Mouse (Mus musculus) NIH3T3 (cell line): ENCODE results near the gene Thpo.

ENCODE experiments used
- DNase-seq: peaks from one replicate; pipeline ENCODE4 v3.0.0-alpha.2; 2012; ENCODE audit warnings: low read depth

The Thpo gene

GRCm38 (mm10) chr16:20703699-20704400 lies 30.5 kb downstream of the Thpo start:
- DNase-seq, result no peak

DNA sequence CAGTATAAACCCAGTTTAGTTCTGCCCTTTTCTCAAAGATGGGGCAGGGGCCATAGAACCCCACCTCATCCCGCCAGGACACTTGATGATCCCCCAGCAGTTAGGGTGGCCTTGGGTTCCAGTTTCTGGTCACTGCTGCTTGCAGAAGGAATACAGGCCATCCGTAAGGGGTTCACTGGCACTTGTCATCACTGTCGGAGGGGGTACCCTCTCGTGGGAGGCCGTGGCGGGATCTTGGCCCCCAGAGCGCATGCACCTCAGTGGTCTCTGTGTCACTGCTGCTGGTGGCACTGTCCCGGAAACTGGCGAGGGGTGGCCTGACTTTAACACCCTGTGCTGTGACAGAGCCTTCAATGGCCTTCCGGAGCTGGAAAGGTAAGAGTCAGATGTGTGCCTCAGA lies 31.2 kb downstream of the Thpo start:
- DNase-seq, result no peak

DNA sequence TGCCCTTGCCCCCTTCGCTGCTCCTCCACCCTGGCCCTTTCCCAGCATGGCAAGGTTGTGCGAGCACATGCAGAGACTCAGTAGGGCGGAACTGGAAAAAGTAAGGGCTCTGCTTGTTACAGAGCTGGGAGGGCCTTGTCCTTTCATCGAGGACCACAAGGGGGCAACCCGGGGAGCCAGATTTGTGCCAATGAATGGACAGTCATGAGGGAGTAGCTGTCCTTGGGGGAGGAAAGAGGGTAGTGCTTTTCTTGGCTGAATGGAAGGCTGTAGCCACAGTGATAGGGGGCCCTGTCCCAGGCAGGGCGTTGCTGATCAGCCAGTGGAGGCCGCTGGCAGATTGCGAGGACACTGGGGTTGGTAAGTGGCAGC lies 31.8 kb downstream of the Thpo start:
- DNase-seq, result peak; percentile 85

- DNase-seq, result no peak
Observed at GRCm38 (mm10) chr16:20701729-20702521, 32.4 kb downstream of the Thpo start.

DNA sequence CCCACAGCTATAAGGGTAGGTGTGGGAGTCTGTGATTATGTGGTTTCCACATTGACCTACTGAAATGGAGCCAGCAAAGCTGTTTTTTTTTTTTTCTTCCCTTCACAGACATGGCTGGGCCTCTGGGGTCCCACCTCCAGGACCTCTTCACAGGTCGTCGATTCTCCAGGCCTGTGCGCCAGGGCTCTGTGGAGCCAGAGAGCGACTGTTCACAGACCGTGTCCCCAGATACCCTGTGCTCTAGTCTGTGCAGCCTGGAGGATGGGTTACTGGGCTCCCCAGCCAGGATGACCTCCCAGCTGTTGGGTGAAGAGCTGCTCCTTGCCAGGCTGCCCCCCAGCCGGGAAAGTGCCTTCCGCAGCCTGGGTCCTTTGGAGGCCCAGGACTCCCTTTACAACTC lies 33.0 kb downstream of the Thpo start:
- DNase-seq, result no peak

DNA sequence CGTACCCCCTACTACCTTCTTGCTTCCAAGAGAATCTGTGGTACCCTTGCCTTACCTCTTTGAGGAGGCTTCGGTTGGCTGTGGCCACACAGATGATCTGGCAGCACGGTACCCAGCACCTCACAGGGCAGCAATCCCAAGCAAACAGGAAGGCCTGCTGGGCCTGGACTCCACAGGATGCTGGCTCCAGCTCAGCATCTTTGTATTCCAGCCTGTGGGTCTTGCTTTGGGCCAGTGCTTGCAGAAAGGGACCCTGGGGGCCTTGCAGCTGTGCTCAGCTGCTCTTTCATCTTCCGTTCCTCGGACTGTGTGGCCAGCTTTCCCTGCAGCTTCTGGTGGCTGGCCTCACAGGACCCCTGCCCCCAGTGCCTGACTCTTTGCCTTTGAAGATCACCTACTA lies 34.3 kb downstream of the Thpo start:
- DNase-seq, result no peak

GRCm38 (mm10) chr16:20699266-20699665 lies 35.0 kb downstream of the Thpo start:
- no peak for DNase-seq

GRCm38 (mm10) chr16:20695622-20696323 lies 38.5 kb downstream of the Thpo start:
- DNase-seq, result peak; percentile 80

DNA sequence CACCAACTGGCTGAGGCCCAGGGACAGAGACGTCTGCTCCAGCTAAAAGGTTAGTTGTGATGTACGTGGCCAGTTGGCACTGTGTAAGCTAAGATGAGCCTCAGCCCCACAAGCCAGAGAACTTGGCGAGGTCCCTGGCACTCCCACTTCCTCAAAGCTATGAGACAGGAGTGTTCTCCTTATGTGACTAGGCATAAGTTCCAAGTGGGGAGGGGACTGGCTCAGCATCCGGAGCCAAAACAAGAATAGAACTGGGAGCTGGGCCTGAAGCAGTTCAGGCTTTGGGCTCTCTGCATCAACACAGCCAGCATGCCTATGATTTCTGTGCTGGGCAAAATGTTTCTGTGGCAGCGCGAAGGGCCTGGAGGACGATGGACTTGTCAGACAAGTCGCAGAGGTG lies 39.5 kb downstream of the Thpo start:
- DNase-seq, result peak; percentile 55

- peak; percentile 54 for DNase-seq
Observed at GRCm38 (mm10) chr16:20693111-20693701, 41.1 kb downstream of the Thpo start, which contains the start of gene Fam131a. Fam131a (plus strand) TSS chr16:20693241.

- DNase-seq, result no peak
Observed at GRCm38 (mm10) chr16:20692241-20692965, 41.9 kb downstream of the Thpo start.

- DNase-seq, result no peak
Observed at GRCm38 (mm10) chr16:20691617-20692016, 42.7 kb downstream of the Thpo start.

GRCm38 (mm10) chr16:20690774-20691173 lies 43.5 kb downstream of the Thpo start:
- DNase-seq, result no peak

- DNase-seq, result peak; percentile 97
Observed at GRCm38 (mm10) chr16:20677974-20678675, 56.2 kb downstream of the Thpo start.

DNA sequence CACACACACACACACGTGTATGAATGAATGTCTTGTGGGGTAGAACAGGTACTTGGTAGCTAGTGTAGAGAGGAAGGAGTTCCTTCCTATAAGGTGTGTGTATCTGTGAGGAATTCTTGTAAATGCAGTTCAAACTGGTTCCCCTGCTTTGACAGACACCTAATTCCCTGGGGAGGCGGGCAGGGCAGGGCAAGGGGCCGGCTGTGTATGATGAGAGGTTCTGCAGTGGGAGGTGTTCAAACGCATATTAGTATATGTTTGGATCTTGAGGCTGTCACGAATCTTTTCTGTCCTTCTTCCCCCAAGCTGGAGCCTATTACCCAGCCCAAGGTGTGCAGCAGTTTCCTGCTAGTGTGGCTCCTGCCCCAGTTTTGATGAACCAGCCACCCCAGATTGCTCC lies 56.9 kb downstream of the Thpo start:
- no peak for DNase-seq

GRCm38 (mm10) chr16:20676702-20677101 lies 57.6 kb downstream of the Thpo start:
- peak; percentile 63 for DNase-seq

- DNase-seq, result no peak
Observed at GRCm38 (mm10) chr16:20675213-20675612, 59.1 kb downstream of the Thpo start.
